Mouse (Mus musculus) heart, adult 11 months (tissue): ENCODE data around the gene Acsbg1.
"Not testable (repeated sequence)": the region's sequence is repeated elsewhere in the genome, so short reads cannot be mapped to it uniquely, and the experiment has no call there.

Source experiments
- DNase-seq: peaks from one replicate; pipeline ENCODE4 v3.0.0; 2022

Acsbg1 gene

GRCm38 (mm10) chr9:54604886-54605285 is 56.8 kb downstream of the Acsbg1 start:
- no peak for DNase-seq

- peak; percentile 91 for DNase-seq
These were observed 57.5 kb downstream of the Acsbg1 start for GRCm38 (mm10) chr9:54604131-54604654.

GRCm38 (mm10) chr9:54602916-54603315 is 58.8 kb downstream of the Acsbg1 start:
- no peak for DNase-seq

- no peak for DNase-seq
These were observed 59.3 kb downstream of the Acsbg1 start for GRCm38 (mm10) chr9:54602386-54602785.

GRCm38 (mm10) chr9:54596752-54597465 is 64.8 kb downstream of the Acsbg1 start:
- peak; percentile 93 for DNase-seq

- peak; percentile 92 for DNase-seq
These were observed 68.0 kb downstream of the Acsbg1 start for GRCm38 (mm10) chr9:54593652-54594051.

- no peak for DNase-seq
These were observed 73.8 kb downstream of the Acsbg1 start for GRCm38 (mm10) chr9:54587863-54588262.

GRCm38 (mm10) chr9:54586199-54587061 is 75.2 kb downstream of the Acsbg1 start, which contains the start of gene Idh3a:
TSS of gene Idh3a (plus strand) at chr9:54586334.
- peak; percentile 100 for DNase-seq

- DNase-seq: no peak
These were observed 75.9 kb downstream of the Acsbg1 start for GRCm38 (mm10) chr9:54585839-54586198.

- DNase-seq: not testable (repeated sequence)
These were observed 77.5 kb downstream of the Acsbg1 start for GRCm38 (mm10) chr9:54584127-54584526.

GRCm38 (mm10) chr9:54583712-54584111 is 78.0 kb downstream of the Acsbg1 start:
- DNase-seq: no peak

GRCm38 (mm10) chr9:54571130-54571839 is 90.4 kb downstream of the Acsbg1 start:
- DNase-seq: no peak

- DNase-seq: no peak
These were observed 92.9 kb downstream of the Acsbg1 start for GRCm38 (mm10) chr9:54568732-54569131.

GRCm38 (mm10) chr9:54566958-54567357 is 94.7 kb downstream of the Acsbg1 start:
- no peak for DNase-seq

GRCm38 (mm10) chr9:54560831-54561601 is 100.7 kb downstream of the Acsbg1 start:
- no peak for DNase-seq

- DNase-seq: peak; percentile 99
These were observed 101.7 kb downstream of the Acsbg1 start, which contains the start of gene Cib2 for GRCm38 (mm10) chr9:54559771-54560471. TSS of gene Cib2 (minus strand) at chr9:54560218.

GRCm38 (mm10) chr9:54558731-54559130 is 102.9 kb downstream of the Acsbg1 start:
- DNase-seq: no peak

GRCm38 (mm10) chr9:54555044-54555443 is 106.6 kb downstream of the Acsbg1 start:
- peak; percentile 84 for DNase-seq
